Mouse (Mus musculus) Patski (cell line): Measurements from ENCODE around the gene Kcne3. TPM values are rescaled to one million over a fixed set of nuclear protein-coding genes. Genes with fewer than 3 reads are reported as not detected.

Experiments
- ATAC-seq: fragments of 100-300 bp; one replicate; pipeline ENCODE4 v1.8.0; 2021
- CTCF ChIA-PET: fragments of 350-600 bp; sonication (Branson Sonifier 250); formaldehyde crosslinking; loops from one replicate; lab custom pipeline; 2022; ENCODE audit warnings: inconsistent platforms; lab: Charles Lee
- POLR2A ChIA-PET: fragments of 350-600 bp; sonication (Branson Sonifier 250); formaldehyde crosslinking; loops from one replicate; lab custom pipeline; 2022; ENCODE audit warnings: antibody characterized with exemption, inconsistent platforms; lab: Charles Lee
- DNase-seq: peaks from one replicate; pipeline ENCODE4 v3.0.0-alpha.2; 2011; ENCODE audit warnings: low read depth, low spot score
- H3K27me3 ChIP-seq: fragments of 371-371 bp; one replicate; pipeline ENCODE4 v1.5.1; 2021
- CTCF ChIP-seq: fragments of 100-300 bp; IDR thresholded peaks from one replicate; pipeline ENCODE4 v1.5.1; 2021
- in situ Hi-C: fragments of 300-500 bp; cut with MboI; formaldehyde crosslinking; loops from 3 replicates; pipeline ENCODE4 v1.11.1; 2018; ENCODE audit warnings: low pct_unique_long_range_greater_than_20kb, mixed read lengths
- polyA plus RNA-seq: library from polyadenylated mRNA; unstranded; gene quantifications from one replicate; pipeline ENCODE4 v1.2.3, GENCODE M21; 2021

The Kcne3 gene
- polyA plus RNA-seq, 1 experiment from 2014 or later = not detected

DNA sequence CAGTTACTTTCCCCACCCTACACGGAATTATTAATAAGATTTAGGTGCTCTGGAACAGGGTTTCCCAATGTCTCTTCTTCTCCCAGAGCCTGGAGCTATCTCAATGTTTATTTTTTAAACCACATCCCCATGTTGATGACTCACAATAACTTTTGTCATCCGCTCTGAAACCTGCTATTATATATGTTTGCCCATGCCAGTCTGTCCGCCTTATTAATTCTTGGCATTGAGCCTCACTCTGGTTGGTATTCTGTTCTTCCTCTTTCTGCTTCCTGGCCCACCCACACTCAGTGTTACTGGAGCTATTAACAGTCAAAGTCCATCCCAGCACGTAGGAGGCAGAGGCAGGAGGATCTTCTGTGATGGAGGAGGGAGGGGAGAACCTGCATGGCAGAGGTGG lies 18.6 kb upstream of the Kcne3 start:
- in situ Hi-C loops = no loop called here
- no peak for TF ChIP-seq CTCF
- ChIA-PET CTCF (interaction anchor here (1.2 kb wide), 1 partner anchor 34 kb away, joined by 3 read pairs; no protein-coding TSS in a partner anchor), POLR2A (interaction anchor here (0.5 kb wide), 1 partner anchor 84 kb away, joined by 5 read pairs; no protein-coding TSS in a partner anchor)
- DNase-seq (peak; percentile 60), ATAC-seq (peak; percentile 29)
- no peaks in the 10 kb centered on the region for H3K27me3 ChIP-seq

DNA sequence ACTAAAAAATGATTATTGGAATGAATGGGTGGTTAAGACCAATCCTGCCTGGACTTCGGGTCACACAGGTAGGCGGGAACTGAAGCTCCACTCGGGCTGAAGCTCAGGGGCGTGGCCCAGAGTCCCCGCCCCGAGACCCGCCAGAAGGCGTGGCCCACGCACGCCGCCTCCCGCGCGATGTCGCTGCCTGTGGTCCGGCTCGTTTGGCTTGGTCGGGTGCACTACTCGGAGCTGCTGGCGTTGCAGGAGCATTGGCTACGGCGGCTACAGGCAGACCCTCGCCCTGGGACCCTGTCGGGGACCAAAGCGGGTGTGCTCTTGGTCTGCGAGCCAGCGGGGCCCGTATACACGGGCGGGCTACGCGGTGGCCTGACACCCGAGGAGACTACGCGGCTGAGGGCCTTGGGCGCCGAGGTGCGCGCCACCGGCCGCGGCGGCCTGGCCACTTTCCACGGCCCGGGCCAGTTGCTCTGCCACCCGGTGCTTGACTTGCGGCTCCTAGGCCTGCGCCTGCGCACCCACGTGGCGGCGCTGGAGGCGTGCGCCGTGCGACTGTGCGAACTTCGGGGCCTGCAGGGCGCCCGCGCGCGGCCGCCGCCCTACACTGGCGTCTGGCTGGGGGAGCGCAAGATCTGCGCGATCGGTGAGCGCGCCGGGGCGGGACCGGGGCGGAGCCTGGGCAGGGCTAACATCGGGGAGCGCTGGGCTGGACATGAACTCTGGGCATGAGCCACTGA lies 17.0 kb upstream of the Kcne3 start, which contains the start of gene Lipt2:
Gene Lipt2, plus strand, starts transcription at position 173 of the 737 bp plus-strand sequence.
- no peaks in the 10 kb centered on the region for H3K27me3 ChIP-seq
- in situ Hi-C loops = no loop called here
- DNase-seq = peak; percentile 41
- ChIA-PET CTCF (interaction anchor here (0.8 to 2.1 kb wide), 5 partner anchors 13 to 170 kb away, joined by 3 to 7 read pairs (median 3); partner anchors contain the start of gene Pold3), POLR2A (interaction anchor here (0.6 kb wide), 1 partner anchor 45 kb away, joined by 3 read pairs; no protein-coding TSS in a partner anchor)
- peak; percentile 90 for ATAC-seq
- TF ChIP-seq CTCF = peak; percentile 79

DNA sequence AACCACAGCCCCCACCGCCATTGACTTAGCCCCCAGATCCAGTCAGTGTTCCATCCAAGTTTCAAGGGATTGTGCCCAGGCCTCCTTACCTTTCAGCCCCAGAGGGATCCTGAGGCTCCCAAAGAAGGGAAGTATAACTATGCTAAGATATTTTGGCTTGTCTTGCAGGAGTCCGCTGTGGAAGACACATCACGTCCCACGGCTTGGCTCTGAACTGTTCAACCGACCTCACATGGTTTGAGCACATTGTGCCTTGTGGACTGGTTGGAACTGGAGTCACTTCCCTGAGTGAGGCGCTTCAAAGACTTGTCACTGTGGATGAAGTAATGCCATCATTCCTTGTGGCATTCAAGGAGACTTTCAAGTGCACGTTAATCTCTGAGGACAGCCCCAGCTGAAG lies 16.3 kb upstream of the Kcne3 start:
- TF ChIP-seq CTCF = no peak
- ChIA-PET CTCF (interaction anchor here (2.1 kb wide), 1 partner anchor 39 kb away, joined by 7 read pairs; the partner anchor contains the start of gene Pold3), POLR2A (interaction anchor here (0.6 kb wide), 1 partner anchor 46 kb away, joined by 3 read pairs; no protein-coding TSS in a partner anchor)
- DNase-seq (no peak), ATAC-seq (no peak)
- no peaks in the 10 kb centered on the region for H3K27me3 ChIP-seq
- in situ Hi-C loops = no loop called here

DNA sequence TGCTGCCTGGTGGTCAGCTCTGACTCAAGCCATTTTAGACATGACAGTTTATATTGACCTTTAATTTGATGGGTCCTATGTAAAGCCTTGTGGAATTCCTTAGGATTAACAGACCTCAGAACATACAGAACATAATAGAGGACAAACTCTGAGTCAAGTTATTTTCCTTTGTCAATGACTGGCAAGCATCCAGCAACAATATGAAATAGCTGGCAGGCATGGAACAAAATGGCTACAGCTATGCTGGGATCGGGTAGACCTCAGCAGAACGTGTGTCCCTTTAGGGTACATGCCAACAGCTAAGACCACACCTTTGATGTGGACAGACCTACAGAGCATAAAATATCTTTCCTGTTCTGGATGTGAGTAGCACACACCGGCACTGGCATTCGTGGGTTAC lies 12.8 kb upstream of the Kcne3 start:
- no peaks in the 10 kb centered on the region for H3K27me3 ChIP-seq
- in situ Hi-C loops = no loop called here
- ChIA-PET POLR2A (no interaction called here), CTCF (interaction anchor here (1.1 to 2.4 kb wide), 2 partner anchors 18 to 23 kb away, joined by 3 to 8 read pairs; no protein-coding TSS in a partner anchor)
- no peak for ATAC-seq
- no peak for TF ChIP-seq CTCF
- no peak for DNase-seq

DNA sequence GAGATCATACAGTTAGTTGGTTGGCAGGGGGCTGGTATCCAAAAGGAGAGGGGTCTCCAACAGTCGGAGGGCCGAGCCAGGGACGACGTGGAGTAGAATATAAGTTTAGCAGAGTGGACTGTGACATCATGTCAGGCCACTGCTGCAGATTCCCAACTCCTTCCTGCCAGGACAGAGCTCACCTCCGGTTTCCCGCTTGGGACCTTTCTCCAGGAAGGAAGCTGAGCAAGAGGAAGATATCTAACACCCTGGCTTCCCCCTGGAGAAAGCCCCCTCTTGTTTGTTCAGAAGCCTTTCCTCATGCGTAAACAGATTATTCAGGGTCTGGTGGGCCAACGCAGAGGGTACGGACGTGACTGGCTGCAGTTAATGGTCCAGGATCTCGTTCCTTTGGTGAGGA lies 7.6 kb upstream of the Kcne3 start:
- TF ChIP-seq CTCF = no peak
- no peaks in the 10 kb centered on the region for H3K27me3 ChIP-seq
- in situ Hi-C loops = no loop called here
- POLR2A ChIA-PET = no interaction called here
- ATAC-seq (no peak), DNase-seq (no peak)
- CTCF ChIA-PET = interaction anchor here (0.8 kb wide), 1 partner anchor 24 kb away, joined by 3 read pairs; no protein-coding TSS in a partner anchor

DNA sequence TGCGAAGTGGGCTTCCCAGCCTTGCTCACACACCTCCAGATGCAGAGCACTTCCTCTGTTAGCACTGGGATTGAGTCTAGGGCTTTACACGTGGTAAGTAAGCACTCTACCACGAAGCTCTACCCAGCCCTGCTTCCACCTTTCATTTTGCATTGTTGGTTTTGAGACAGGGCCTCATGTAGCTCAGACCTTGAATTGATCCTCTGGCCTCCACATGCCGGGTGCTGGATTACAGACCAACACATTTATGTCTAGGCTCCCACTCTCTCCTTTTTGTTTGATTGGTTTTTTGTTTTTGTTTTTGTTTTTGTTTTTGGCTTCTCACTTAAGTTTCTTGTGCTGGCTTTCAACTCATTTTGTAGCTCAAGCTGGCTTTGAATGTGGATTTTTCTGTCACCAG lies 5.5 kb upstream of the Kcne3 start:
- in situ Hi-C loops = no loop called here
- ATAC-seq (no peak), DNase-seq (no peak)
- CTCF ChIA-PET = no interaction called here
- TF ChIP-seq CTCF = no peak
- POLR2A ChIA-PET = no interaction called here
- no peaks in the 10 kb centered on the region for H3K27me3 ChIP-seq

DNA sequence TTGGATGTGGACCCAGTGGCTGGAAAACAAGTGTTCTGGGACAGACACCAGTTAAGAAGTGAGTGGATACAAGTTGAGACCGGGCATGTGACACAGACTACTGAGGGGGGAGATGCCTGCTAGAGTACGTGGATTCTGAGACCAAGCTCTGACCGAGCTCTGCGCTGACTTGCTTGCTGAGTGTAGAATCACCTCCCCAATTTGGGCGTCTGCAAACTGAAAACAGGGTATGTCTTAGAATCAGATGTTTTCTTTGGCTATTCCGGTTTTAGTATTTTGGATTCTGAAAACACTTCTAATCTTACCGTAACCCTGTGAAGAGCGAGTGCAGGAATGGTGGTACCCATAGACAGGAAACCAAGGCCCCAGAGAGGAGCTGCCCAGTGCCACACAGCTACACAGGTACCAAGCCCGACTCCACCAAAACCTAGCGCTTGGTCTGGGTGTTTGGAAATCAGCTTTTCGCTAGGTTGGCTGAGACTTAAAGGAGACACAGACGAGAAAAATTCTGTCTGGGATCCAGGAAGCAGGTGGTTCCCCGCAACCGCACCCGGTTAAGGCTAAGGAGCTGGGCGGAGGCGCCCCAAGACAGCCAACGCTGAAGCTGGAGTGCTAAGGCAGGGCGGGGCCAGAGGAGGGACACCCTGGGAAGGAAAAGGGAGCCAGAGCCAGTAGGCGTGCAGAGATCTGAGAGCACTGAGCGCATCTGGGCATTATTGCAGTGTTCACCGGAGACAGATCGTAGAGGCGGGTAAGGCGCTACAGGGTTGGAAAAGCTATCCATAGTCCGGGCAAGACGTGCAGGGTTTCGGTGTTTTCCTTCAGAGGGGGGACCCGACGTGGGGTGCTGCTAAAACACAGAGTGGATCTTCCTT lies 2.0 kb downstream of the Kcne3 start:
- H3K27me3 ChIP-seq = peaks cover 6% of the 10 kb centered on the region
- no peak for ATAC-seq
- in situ Hi-C loops = no loop called here
- no peak for DNase-seq
- no peak for TF ChIP-seq CTCF
- ChIA-PET CTCF (interaction anchor here (4.4 kb wide), 1 partner anchor 9 kb away, joined by 20 read pairs; no protein-coding TSS in a partner anchor), POLR2A (no interaction called here)

DNA sequence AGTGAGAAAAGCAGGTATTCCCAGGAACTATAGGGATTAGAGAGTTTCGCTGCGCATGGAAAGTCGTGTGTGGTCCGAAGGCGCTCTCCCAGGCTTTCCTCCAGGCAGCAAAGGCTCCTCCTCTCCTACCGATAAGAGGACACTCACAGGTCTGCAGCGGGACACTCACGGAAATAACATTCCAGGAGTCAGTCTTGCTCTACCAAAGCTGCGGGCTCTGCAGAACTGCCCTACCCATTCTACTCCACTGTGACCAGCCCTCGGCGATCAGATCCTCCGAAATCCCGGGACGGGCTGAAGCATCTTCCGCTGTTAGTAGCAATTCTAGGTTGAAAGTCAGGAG lies 2.6 kb downstream of the Kcne3 start:
- no peak for TF ChIP-seq CTCF
- CTCF ChIA-PET = interaction anchor here (4.4 kb wide), 1 partner anchor 8 kb away, joined by 20 read pairs; no protein-coding TSS in a partner anchor
- in situ Hi-C loops = no loop called here
- POLR2A ChIA-PET = no interaction called here
- DNase-seq (no peak), ATAC-seq (no peak)
- peaks cover 6% of the 10 kb centered on the region for H3K27me3 ChIP-seq

DNA sequence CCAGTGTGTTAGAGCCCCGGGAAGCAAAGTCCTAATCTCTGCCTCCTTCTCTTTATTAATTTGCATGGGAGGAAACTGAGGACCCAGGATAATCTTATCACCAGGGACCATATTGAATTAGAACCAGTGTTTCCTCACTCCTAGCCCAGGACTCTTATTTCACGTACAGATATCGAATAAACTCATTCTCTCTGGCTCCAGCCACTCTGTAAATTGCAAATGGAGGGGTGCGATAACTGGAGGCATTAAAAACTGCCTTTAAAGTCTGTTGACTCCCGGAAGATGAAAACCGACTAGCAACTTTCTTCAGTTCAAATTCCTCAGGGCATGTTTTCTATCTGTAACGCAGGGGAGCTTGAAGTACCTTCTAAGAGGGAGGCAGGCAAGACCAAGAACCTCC lies 3.1 kb downstream of the Kcne3 start:
- DNase-seq (no peak), ATAC-seq (no peak)
- peaks cover 6% of the 10 kb centered on the region for H3K27me3 ChIP-seq
- POLR2A ChIA-PET = no interaction called here
- CTCF ChIA-PET = interaction anchor here (1.6 kb wide), 1 partner anchor 190 kb away, joined by 6 read pairs; no protein-coding TSS in a partner anchor
- in situ Hi-C loops = no loop called here
- no peak for TF ChIP-seq CTCF

DNA sequence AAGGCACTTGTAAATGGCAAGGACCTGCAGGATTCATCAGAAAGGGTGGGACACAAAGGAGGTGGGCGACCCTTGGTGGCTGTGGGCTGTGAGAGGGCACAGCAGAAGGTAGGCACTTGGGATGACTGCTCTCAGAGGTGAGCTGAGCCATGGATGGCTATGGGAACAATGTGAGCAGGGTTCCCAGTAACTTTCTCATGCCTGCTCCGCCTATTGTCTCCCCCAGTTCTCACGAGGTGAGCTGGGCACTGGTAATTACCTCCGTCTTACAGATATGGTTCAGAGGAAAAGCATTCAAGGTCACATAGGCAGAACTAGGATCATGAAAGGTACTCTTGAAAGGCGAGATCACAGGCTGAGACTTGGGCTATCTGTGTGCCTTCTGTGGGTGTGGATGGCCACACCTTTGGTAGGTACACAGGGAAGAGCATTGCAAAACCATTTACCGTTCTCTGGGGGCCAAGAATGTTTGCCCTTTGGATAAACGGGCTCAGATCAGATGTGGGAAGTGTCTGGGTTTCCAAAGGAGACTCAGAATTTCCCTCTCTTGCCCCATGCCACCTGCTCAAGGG lies 3.6 kb downstream of the Kcne3 start:
- CTCF ChIA-PET = interaction anchor here (1.6 kb wide), 1 partner anchor 190 kb away, joined by 6 read pairs; no protein-coding TSS in a partner anchor
- peaks cover 6% of the 10 kb centered on the region for H3K27me3 ChIP-seq
- DNase-seq = no peak
- no peak for TF ChIP-seq CTCF
- POLR2A ChIA-PET = no interaction called here
- in situ Hi-C loops = loop anchor here (5.0 kb wide), 2 partner anchors 53 to 188 kb away; no protein-coding TSS in a partner anchor
- ATAC-seq = no peak
